Mouse (Mus musculus) mature B cell (primary cell): ENCODE measurements at regions not wholly inside any gene's neighbourhood (a gene's known extent, or its start where the extent isn't known, plus 50 kb on each side); places are given as distances from the start of the nearest gene placed in this dataset.

ENCODE experiments used
- in situ Hi-C: fragments of 300-500 bp; cut with MboI; formaldehyde crosslinking; loops from 2 replicates; pipeline ENCODE4 v1.14.3; 2019

DNA sequence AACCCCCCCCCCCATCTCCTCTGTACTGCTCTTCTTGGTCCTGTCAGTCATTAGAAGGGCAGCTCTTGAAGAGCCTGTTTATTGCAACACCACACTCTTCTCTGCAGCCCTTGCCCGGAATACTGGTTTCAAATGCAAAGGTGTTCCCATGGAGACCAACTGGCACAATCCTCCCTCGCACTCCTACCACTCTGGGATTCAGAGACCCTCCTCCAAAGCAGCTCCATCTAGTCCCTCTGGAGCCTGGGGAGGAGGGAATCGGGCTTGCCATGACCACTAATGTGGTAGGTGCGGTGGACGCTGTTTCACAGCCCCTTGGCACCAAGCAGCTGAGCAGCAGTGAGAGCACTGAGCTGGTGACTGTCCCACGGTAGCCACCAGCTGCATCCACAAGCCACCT, 83.1 kb downstream of the Stk35 start:
- in situ Hi-C loops: loop anchor here (25.0 kb wide), 1 partner anchor 196 kb away; the partner anchor contains the start of gene Pdyn

DNA sequence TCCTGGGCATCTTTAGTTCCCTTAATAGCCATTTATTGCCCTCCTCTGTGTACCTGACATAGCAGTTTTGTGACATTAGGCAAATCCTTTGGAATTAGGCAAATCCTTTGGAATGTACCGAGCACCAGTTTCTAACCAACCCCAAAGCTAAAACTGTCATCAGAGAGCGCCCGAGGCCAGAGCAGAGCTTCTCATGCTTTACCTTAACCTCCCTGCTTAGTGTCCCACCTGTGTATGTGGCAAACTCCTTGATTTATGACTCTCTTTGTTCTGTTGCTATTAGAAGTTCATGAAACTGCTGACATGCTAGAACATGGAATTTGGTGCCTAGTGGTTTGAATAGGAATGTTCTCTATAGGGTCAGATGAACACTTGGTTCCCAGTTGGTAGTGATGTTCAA, 84.0 kb downstream of the Stk35 start:
- in situ Hi-C loops: loop anchor here (25.0 kb wide), 1 partner anchor 197 kb away; the partner anchor contains the start of gene Pdyn

DNA sequence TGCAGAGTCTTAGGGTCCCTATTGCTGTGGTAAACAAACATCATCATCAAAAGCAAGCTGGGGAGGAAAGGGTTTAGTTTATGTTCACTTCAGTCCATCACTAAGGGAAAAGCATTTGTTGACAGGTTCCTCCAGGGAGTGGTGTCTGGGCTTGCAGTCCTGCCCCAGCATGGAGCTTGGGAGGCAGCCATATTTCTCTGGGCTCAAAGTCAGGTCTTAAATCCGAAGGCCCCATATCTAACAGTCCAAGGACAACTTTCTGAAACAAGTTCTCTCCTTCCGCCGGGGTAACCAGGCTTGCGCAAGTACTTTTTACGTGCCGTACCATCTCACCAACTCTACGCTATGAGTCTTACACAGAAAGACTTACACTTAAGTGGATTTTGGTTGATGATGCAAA, 85.2 kb downstream of the Stk35 start:
- in situ Hi-C loops: loop anchor here (25.0 kb wide), 1 partner anchor 198 kb away; the partner anchor contains the start of gene Pdyn

- in situ Hi-C loops: loop anchor here (25.0 kb wide), 1 partner anchor 206 kb away; the partner anchor contains the start of gene Pdyn
Measured at GRCm38 (mm10) chr2:129893231-129893630, 92.9 kb downstream of the Stk35 start.

GRCm38 (mm10) chr2:129893832-129894231, 93.5 kb downstream of the Stk35 start:
- in situ Hi-C loops: loop anchor here (25.0 kb wide), 1 partner anchor 207 kb away; the partner anchor contains the start of gene Pdyn

GRCm38 (mm10) chr2:129894906-129895305, 94.6 kb downstream of the Stk35 start:
- in situ Hi-C loops: loop anchor here (25.0 kb wide), 1 partner anchor 208 kb away; the partner anchor contains the start of gene Pdyn

- in situ Hi-C loops: loop anchor here (25.0 kb wide), 1 partner anchor 208 kb away; the partner anchor contains the start of gene Pdyn
Measured at GRCm38 (mm10) chr2:129895369-129895768, 95.1 kb downstream of the Stk35 start.

GRCm38 (mm10) chr2:129896696-129897095, 96.4 kb downstream of the Stk35 start:
- in situ Hi-C loops: loop anchor here (25.0 kb wide), 1 partner anchor 209 kb away; the partner anchor contains the start of gene Pdyn

DNA sequence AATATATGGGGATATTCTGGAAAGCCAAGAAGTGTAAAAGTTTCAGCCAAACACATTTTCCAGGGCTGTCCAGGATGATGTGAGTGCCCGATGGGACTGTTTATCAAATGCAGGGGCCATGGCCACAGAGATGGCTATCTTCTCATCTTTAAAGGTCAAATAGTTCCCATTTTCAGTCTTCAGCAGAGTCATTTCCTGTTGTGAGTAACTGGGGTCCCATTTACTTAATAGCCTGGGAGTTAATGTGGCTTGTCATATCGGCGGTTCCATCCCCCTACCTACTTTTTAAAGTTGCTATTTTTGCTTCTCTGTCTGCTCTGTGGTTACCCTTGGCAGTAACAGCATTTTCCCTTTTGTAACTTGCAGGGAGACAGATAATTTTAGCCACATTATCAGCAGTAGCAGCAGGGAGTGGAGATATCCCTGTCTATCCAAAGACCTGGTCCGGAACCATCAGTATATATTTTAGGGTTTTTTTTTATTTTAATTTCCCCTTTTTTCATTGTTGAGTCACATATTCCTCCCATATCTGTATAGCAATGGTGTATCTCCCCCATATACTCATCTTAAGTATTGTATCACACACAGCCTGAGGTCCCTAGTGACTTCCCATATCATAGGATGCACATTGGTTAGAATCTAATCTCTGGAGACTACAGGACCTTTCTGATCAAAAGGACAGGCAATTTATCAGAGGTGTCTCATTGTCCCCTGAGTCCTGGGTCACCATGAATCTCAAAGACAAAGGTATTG, 103.2 kb downstream of the Stk35 start:
- in situ Hi-C loops: no loop called here

DNA sequence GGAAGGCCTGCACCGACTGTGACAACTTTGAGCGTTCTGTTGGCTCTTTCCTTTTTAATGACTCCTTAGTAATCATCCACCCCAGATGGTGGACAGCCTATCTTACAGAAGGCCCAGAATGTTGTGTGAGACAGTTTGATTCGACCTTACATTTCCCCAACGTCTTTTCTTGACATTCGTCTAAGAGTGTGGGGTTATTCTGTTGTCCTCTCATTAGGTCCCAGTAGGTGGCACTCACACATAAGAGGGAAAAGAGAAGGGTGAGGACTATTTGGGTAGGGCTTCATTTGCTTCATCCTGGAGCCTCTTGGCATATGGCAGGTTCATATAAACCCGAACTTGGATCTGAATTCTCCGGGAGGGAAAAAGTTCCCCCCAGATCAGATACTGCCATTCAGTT, 104.4 kb downstream of the Stk35 start:
- in situ Hi-C loops: no loop called here

DNA sequence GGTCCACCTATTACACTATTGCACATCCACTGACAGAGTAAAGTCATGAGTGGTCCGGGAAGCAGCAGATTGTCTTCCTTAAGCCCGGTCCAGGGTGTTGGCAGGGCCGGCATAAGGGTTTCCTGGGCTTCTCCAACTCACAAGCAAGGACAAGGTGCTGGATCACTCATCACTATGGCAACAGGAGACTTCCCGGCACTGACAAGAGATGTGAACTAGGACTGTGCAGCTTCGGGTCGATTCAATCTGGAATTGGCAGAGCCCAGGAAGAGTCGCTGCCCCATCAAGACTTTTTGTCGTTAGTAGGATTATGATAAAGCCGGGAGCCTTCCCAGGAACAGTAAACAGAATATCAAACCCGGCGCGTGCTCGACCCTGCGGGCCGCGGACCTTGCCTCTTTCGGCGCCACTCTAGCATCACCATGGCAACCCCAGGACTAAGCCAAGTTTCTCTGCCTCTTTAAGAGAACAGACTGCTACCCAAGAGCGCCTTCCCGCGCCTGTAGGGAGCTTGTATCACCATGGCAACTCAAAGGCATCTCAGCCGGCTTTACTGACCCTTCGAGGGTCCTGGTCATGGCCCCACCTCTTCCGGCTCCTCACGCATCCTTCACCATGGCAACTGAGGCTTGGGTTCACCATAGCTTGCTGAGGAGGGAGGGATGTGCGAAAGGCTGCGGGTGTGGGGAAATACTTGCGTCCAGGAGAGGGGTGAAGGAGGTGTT, 103.3 kb upstream of the Tgm3 start:
- in situ Hi-C loops: no loop called here

DNA sequence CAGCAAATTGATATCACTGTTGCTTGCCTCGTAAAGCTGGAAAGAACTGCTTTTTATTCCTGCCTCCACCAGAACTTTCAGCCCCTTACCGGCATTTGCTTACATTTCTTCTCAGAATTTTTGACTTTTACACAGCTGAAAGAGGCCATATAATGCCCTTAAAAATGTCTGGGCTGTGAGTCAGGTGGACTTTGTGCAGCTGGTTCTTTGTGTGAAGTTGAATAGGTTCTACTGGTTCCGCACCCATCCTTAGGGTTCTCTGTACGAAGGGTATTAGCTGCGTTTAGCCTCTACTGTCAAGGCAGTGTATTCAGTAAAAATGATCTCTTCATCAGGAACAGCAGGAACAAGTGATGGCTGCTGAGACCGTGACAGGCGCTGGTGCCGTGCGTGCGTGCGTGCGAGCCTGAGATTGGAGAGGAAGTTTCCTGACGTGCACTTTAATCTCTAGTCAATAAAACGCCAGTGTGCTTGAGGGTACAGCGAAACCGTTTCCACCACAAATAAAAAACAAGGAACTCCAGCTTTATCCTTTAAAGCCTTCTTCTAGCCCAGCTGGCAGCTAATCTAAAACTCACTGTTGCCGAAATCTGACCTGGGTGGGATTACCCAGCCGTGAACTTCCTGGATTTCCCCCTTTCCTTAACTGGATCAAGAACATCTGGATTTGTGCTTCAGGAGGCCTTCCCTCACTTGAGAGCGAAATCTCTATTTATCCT, 100.8 kb upstream of the Tgm3 start:
- in situ Hi-C loops: no loop called here

GRCm38 (mm10) chr2:129912556-129912955, 99.6 kb upstream of the Tgm3 start:
- in situ Hi-C loops: no loop called here

DNA sequence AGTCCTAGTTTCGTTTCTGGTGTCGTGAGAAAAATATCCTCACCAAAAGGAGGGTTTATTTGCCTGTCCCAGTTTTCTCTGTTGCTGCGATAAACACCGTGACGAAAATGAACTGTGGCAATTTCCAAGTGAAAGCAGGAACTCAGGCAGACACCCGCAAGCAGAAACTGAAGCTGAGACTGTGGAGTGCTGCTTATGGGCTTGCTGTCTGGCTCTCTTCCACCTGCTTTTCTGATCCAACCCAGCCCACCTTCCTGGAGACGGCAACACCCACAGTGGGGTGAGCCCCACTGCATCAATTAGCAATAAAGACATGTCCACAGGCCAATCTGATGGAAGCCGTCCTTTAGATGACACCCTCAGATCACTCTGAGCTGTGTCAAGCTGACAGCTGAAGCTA, 97.9 kb upstream of the Tgm3 start:
- in situ Hi-C loops: no loop called here

- in situ Hi-C loops: no loop called here
Measured at GRCm38 (mm10) chr2:129916411-129916810, 95.7 kb upstream of the Tgm3 start.

DNA sequence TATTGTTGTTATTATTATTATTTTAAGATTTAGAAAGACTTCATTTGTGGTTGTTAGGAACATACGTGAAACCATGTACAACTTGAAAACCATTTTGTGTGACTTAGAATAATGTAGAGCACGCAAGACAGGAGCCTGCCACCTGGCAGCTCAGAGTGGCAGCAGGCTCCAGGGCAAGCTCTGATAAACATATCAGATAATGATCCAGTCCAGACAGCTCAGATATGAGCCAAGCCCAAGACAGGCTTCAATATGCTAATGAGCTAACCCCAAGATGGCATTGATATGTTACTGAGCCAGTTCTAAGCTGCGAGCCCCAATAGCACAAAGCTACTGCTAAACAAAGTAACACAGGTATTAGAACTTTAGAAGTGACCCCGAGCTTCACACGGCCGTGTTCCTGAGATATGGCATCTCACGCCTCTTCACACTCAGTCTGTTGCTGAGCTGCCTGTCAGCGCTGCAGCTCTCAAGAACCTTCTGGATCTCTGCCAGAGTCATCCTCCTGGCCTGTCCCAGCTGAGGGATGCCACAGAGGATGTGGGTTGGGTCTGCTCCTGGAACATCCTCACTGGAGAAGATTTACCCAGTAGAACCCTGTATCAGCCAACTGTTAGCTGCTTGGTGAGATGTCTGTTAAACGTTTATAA, 93.9 kb upstream of the Tgm3 start:
- in situ Hi-C loops: no loop called here

DNA sequence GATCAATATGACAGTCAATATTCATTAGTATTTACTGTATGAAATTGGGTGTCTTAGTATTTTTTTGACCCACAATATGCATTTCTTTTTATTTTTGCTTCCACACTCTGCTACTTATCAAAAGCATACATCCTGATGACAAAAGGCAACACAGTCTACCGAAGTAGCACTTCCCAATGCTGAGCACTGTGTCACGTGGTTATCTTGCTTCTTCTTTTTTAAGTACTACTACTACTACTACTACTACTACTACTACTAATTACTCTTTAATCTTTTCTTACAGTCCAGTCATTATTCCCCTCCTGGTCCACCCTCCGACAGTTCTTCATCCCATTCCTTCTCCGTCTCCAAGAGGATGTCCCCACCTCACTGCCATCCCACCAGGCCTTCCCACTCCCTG, 92.6 kb upstream of the Tgm3 start:
- in situ Hi-C loops: no loop called here

- in situ Hi-C loops: no loop called here
Measured at GRCm38 (mm10) chr2:129927218-129927617, 84.9 kb upstream of the Tgm3 start.

- in situ Hi-C loops: no loop called here
Measured at GRCm38 (mm10) chr2:129933578-129933977, 78.6 kb upstream of the Tgm3 start.

GRCm38 (mm10) chr2:129942824-129943223, 69.3 kb upstream of the Tgm3 start:
- in situ Hi-C loops: no loop called here

- in situ Hi-C loops: no loop called here
Measured at GRCm38 (mm10) chr2:129947847-129948553, 64.1 kb upstream of the Tgm3 start.
